Mouse (Mus musculus) E14TG2a.4 (cell line): Measurements from ENCODE around the gene Nkx6-2.

Source experiments
- CTCF ChIP-seq: conservative IDR thresholded peaks from 2 replicates; pipeline ENCODE4 v1.5.1; 2014; ENCODE audit warnings: low read length
- POU5F1 ChIP-seq: IDR thresholded peaks from 2 replicates; pipeline ENCODE4 v1.6.1; 2014; ENCODE audit warnings: low read length, borderline replicate concordance

GRCm38 (mm10) chr7:139572665-139573064, 9.9 kb downstream of the Nkx6-2 start:
- TF ChIP-seq CTCF (no peak), POU5F1 (no peak)
